Mouse (Mus musculus): ENCODE measurements around the gene Gm36176. TPM values are rescaled to one million over a fixed set of nuclear protein-coding genes. Genes with fewer than 3 reads are reported as not detected.
"Not testable (repeated sequence)": the region's sequence is repeated elsewhere in the genome, so short reads cannot be mapped to it uniquely, and the experiment has no call there.

Gene Gm36176
- total RNA-seq (2021), result not detected
- long read RNA-seq, experiment 1, result 0 reads
- long read RNA-seq, experiment 2, result 0 reads

- no peak for DNase-seq
Observed at GRCm38 (mm10) chr10:77846503-77846902, at the start of gene Gm36176. TSS of gene Gm36176 (plus strand) at chr10:77846803.

DNA sequence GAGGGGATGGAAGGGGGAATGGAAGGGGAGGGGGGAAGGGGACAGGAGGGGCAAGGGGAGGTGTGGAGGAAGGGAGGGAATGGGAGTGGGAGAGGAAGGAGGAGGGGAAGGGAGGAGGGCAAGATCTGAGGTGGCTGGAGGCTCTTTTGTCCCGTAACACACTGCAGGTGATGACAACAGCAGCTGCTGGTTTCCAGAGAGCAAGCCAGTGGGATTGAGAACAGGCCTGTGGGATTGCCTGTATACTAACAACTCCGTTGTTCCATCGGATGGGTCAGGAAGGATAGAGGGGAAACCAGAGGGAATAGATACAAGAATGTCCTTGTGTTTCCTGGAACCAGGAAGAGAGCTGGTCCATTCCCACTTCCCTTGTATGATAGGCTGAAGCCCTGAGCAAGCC lies 48.9 kb upstream of the Gm36176 start:
- DNase-seq, result no peak

GRCm38 (mm10) chr10:77798164-77798920 lies 48.3 kb upstream of the Gm36176 start:
- DNase-seq, result not testable (repeated sequence)

DNA sequence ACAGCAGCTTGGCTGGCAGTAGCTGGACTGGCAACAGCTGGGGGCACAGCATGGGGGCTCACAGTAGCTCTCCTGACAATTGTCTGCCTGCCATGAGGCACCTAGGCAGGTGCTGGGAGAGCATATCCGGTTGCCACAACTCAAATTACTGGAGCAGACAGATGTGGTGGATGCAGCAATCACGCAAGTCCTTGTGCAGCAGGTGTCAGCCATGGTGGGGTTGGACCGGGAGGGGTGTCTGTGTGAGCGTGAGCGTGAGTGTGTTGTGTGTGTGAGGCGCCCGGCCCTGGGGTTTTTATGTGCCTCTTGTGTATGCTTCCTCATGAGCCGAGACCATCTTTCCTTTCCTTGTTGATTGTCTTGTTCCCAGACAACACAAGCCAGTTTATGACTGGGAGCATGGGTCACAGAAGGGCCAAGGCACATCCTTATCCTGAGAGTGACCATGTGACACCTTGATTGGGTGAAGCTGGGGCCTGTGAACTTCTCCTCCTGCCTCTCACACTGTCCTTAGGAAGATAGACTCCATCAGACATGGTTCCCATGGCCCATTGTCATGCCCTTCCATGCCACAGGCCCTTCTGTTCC lies 47.6 kb upstream of the Gm36176 start, which contains the start of gene Gm19668:
Gene Gm19668, minus strand, starts transcription at position 213 of the 588 bp plus-strand sequence.
- no peak for DNase-seq

DNA sequence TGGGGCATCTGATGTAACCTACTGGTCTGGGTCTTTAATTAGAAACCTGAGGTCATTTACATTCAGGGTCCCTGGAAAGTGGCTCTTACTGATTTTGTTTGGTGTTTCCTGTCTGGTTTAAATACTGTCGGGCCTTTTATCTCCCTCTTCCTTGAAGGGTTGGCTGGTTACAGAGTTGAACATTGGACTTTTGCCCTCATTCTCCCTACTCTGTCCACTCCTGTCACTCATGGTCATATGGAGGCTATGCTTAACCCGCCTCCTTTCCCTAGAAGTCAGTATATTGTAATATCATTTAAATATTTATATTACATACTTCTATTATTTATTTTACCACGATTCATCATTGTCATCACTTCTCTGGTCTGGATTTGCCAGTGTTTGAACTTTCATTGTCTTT lies 42.5 kb upstream of the Gm36176 start:
- DNase-seq, result no peak

DNA sequence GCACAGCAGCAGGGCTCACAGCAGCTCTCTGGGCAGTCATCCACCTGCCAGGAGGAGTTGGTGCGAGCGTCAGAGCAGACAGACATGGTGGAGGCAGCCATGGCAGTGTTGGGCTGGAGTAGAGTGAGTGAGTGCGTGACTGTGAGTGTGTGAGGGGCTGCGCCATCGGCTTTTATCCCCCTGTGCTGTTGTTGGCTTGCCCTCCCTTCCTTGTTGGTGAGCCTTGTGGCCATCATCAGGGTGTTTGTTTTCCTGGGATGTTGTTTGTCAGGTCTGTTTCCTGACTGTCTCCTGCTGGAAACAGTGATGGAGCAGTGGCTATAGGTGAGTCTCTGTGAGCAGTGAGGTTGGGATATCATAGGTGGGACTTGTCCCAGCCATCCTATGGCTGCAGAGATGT lies 34.9 kb upstream of the Gm36176 start, which contains the start of gene Gm9507:
Gene Gm9507, minus strand, starts transcription at position 101 of the 400 bp plus-strand sequence.
- no peak for DNase-seq

DNA sequence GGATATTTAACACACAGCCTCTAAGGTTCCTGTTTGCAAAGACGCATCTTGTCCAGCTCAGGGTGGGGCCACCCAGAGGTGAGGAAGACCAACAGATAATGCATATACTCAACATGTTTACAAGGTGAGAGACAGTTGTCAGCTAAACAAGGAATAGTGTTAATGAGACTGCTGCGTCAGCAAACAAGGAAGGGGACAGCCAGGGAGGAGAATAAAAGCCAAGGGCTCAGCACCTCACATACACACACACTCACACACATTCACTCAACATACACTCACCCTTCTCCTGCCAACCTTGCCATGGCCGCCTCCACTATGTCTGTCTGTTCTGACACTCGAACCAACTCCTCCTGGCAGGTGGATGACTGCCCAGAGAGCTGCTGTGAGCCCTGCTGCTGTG lies 32.2 kb upstream of the Gm36176 start, which contains the start of gene Gm2696:
Gene Gm2696, plus strand, starts transcription at position 301 of the 400 bp plus-strand sequence.
- no peak for DNase-seq

GRCm38 (mm10) chr10:77815514-77815913 lies 31.1 kb upstream of the Gm36176 start:
- peak in 1 of 2 experiments; percentile 26 for DNase-seq

- no peak for DNase-seq
Observed at GRCm38 (mm10) chr10:77818523-77818922, 28.1 kb upstream of the Gm36176 start.

DNA sequence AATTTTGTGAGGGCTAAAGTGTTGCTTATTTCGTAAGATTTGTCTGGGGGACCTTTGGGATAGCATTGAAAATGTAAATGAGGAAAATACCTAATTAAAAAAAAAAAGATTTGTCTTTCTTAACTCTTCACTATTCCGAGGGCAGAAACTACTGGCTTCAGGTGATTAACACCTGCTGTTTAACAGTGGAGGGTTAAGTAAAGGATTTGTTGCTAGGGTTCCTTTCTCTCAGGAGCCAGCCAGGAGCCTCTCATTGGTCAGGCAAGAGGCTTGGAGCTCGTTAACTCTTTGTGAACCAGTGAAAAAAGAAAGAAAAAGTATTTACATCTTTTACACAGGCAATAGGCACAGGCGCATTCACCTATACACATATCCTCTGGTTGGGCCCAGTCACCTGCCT lies 27.4 kb upstream of the Gm36176 start:
- no peak for DNase-seq

GRCm38 (mm10) chr10:77826951-77827350 lies 19.7 kb upstream of the Gm36176 start, which contains the start of gene Krtap10-4:
TSS of gene Krtap10-4 (minus strand) at chr10:77827095.
- DNase-seq, result no peak

- DNase-seq, result no peak
Observed at GRCm38 (mm10) chr10:77835647-77836046, 11.0 kb upstream of the Gm36176 start, which contains the start of gene Krtap10-10. TSS of gene Krtap10-10 (plus strand) at chr10:77835947.

DNA sequence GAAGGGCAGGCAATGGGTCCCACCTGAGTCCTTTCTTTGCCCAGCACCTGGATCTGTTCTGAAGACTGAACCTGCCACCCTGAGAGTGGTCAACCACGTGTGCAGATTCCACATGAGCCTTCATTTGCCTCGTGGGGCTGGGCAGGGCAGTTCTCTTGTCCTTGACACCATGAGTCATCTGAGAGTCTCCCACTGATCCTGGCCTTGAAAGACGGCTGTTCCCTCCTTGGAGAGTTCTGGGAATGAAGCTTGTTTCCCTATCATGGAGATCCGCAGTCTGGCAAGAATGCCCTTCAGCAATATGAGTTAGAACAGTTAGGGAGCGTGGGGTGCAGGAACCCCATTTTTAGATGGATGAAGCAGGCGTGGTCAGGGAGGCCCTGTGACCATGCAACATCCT lies 7.6 kb upstream of the Gm36176 start:
- DNase-seq, result peak; percentile 26 to 32

DNA sequence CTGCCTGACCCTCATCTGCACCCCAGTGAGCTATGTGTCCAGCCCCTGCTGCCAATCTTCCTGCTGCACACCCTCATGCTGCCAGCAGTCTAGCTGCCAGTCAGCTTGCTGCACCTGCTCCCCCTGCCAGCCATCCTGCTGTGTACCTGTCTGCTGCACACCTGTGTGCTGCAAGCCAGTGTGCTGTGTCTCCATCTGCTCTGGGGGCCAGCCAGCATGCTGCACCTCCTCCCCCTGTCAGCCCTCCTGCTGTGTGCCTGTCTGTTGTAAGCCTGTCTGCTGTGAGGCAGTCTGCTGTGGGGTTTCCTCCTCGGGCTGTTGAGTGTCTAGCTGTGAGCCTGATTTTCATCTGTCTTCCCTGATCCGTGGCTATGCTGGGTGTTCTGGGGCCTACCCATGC lies 358 bp downstream of the Gm36176 start:
- DNase-seq, result no peak

DNA sequence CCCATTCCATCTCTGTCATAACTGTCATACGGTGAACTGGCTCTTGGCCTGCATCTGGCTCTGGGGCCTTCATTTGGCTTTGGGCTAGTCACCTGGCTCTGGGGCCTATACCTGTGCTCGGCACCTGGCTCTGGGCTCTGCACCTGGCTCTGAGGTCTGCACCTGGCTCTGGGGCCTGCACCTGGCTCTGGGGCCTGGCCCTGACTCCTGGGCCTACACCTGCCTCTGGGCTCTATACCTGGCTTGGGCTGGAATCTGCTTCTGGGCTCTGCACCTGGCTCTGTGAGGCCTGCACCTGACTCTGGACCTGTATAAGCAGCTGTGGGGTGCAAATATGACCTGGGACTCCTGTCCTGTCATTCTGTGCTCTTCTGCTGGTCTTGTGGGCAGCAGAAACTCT lies 935 bp downstream of the Gm36176 start:
- DNase-seq, result no peak

DNA sequence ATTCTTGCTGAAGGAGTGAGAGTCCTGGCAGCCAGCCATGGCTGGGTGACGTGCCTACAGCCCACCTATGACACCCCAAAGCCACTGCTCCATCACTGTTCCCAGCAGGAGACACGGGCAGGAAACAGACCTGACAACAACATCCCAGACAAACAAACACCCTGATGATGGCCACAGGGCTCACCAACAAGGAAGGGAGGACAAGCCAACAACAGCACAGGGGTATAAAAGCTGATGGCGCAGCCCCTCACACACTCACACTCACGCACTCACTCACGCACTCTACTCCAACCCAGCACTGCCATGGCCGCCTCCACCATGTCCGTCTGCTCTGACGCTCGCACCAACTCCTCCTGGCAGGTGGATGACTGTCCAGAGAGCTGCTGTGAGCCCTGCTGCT lies 6.0 kb downstream of the Gm36176 start, which contains the start of gene Gm10318:
Gene Gm10318, plus strand, starts transcription at position 301 of the 400 bp plus-strand sequence.
- DNase-seq, result no peak

GRCm38 (mm10) chr10:77861675-77862074 lies 15.1 kb downstream of the Gm36176 start, which contains the start of gene Gm3285:
TSS of gene Gm3285 (plus strand) at chr10:77861975.
- DNase-seq, result no peak

DNA sequence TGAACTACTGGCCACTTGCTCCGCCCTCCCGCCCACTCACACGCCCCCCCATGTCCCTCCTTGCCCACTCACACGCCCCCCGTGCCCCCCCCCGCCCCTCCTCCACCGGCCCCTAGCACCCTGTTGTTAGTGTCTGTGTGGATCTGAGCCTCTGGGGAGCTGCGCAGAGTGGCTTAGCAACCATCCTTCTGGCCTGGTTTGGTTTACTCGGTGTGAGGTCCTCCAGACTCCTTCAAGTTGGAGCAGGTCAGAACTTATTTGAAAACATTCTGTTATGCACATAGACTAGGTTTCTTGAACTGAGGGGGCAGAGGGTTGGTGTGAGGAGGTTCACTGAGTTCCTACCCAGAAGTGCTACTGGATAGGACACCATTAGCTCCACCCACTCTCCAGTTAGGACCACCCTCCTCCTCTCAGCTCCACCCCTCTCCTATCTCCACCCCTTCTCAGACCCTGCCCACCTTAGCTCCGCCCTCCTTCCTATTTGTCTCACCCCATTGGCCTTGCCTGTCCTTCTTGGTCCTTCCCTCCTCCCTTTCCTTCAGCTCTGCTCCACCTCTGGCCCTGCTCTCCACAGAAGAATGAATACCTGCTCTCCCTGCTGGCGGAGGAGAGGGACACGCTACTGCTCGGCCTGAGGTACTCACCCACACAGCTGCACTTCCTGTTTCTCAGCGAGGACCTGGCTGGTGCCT lies 17.6 kb downstream of the Gm36176 start:
- peak; percentile 38 for DNase-seq

GRCm38 (mm10) chr10:77864762-77865143 lies 18.1 kb downstream of the Gm36176 start:
- peak; percentile 25 to 32 for DNase-seq

DNA sequence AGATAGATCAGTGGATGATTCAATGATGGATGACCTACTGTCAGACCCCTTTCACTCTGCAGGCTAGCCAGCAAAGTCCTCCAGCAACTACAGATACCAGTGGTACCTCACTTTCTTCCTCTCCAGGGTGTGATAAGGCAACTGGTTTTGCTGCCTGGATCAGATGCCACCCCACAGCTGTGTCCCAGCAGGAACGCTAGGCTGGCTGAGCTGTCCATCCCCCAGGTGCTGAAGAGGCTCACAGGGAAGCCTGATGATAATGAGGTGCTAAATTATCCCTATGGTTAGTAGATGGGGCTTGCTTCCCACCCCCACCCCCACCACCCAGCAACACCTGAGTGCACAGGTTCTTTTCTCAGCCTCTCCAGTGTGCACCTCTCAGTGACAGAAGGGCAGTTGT lies 20.9 kb downstream of the Gm36176 start:
- DNase-seq, result no peak

DNA sequence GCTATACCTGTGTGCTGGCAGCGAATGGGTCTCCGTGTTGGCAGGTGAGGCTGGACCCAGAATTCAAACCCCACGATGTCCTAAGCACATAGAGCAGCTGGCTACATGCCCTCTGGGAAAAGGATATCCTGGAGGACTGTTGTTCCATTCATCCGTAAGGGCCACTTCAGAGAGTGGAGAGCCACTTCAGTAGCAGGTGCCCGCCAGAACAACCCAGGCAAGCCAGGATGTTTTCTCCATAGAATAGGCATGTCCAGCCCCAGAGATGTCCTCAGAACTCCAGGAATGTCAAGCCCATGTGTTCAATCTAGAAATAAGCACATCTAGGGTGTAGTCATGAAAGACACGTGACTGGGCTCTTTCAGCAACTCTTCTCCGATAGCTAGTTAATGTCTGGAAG lies 23.0 kb downstream of the Gm36176 start:
- no peak for DNase-seq

GRCm38 (mm10) chr10:77878985-77879384 lies 32.4 kb downstream of the Gm36176 start:
- peak; percentile 55 to 67 for DNase-seq

DNA sequence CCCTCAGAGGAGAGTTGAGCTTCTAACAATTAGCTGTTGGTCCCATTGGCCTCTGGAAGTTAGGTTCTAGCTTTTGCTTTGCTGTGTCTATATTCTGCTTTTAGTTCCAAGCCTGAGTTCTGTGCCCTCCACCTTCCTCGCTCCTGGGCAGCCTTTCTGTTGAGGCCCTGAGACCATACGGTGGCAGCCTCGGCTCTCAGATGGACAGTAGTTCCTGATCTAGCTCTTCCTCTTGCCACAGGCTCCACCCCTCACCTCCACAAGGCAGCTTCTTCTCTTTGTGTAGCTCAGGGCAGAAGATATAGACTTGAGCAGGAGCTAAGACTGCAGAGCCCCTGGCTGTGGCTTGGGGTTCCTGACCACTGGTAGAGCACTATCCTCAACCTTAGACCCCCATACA lies 33.7 kb downstream of the Gm36176 start:
- DNase-seq, result no peak

Measured in adrenal gland, postnatal 36 days (tissue).